Mouse (Mus musculus): ENCODE results near the gene Mt2. TPM values are rescaled to one million over a fixed set of nuclear protein-coding genes. Genes with fewer than 3 reads are reported as not detected.

Gene Mt2
- polyA plus RNA-seq, 1 experiment from 2014 or later: 522 TPM

DNA sequence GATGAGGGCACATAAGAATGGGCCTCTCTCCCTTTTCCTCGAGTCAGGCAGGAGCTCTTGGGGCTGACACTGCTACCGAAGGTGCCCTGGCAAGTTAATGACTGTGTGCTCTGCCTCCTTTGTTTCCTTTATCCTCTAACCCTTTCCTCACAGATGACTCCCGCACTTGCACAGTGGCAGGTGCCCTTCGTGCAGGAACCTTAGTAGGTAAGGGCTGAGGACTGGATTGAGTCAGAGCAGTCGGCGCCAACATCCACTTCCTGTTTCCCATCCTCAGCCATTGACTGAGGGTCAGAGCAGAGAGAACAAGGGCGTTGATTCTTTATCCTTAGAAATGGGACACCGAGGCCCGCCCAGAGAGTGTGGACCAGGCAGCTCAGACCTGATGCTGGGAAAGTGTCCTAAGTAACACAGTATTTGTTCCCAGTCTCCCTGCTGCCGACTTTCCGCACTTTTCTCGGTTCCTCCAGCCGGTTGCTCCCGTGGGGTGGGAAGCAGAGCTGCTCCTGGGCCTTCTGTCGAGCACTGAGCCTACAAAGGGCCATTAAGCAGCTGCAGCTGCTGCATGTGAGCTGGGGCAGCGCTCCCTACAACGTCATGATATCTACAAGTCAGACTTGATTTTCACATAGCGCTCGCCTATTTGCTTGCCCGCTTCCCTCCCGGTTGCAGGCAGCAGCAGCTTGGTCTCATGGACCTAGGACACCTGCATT, 15.0 kb downstream of the Mt2 start:
- Histone ChIP-seq H3K4me1 (replicated peaks) (peaks cover 24% of the 10 kb centered on the region), H3K9me3 (no peaks in the 10 kb centered on the region), H3K27ac (peak overlapping the region; percentile 56; the same call in 1 of the 2 replicates), H3K4me3 (replicated peaks) (no peak overlapping the region), H3K36me3 (no peaks in the 10 kb centered on the region), H3K4me2 (replicated peaks) (0 out of 2 replicates have a peak overlapping the region, but pooled peaks have one; percentile 22), H3K9ac (no peak overlapping the region), H3K27me3 (replicated peaks) (peaks cover 27% of the 10 kb centered on the region)
- WGBS: 38% methylated on average over 21 of the region's 21 CpGs
- ATAC-seq: no peak

DNA sequence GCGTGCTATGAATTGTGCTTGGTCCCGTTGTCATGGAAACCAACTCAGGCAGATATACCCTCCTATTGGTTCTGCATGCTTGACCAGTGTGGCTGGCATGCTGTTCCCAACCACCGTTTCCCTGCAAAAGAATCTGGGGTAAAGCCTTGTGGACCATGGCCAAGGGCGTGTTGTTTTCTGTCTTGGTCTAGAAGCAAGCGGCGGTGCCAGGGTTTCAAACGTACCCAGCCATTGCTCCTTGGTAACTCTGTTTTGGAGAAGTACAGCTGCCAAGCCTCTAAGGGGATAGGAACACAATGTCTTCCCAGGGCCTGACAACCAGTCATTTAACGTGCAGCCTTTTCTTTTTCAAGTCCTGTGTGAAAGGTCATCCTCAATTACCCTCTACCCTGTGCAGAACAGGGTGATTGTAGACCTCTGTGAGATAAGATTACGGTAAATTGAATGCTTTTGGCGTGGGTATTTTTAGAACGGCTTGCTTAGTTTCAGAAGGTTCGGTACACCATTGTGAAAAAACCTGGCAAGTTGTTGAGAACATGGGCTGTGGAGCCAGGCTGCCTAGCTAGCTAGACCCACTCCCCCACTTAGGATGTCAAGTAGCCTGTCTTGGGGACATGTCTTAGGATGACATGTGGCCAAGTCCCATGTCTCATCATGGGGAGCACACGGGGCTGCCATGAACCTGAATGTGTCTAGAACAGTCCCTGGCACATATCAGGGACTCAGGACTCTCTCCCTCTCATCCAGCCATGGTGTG, 17.0 kb downstream of the Mt2 start:
- no peak for ATAC-seq
- H3K27me3 ChIP-seq (replicated peaks): peaks cover 17% of the 10 kb centered on the region
- 66% methylated on average over 13 of the region's 13 CpGs for WGBS
- H3K36me3 ChIP-seq: no peaks in the 10 kb centered on the region
- H3K4me3 ChIP-seq (replicated peaks): no peak overlapping the region
- H3K4me2 ChIP-seq (replicated peaks): no peak overlapping the region
- peaks cover 13% of the 10 kb centered on the region for H3K4me1 ChIP-seq (replicated peaks)
- no peaks in the 10 kb centered on the region for H3K9me3 ChIP-seq
- no peak overlapping the region for H3K9ac ChIP-seq
- no peak overlapping the region for H3K27ac ChIP-seq

GRCm38 (mm10) chr8:94191101-94191691, 18.7 kb downstream of the Mt2 start:
- H3K4me3 ChIP-seq (replicated peaks): peak overlapping the region; percentile 29
- ATAC-seq: peak; percentile 60
- peak overlapping the region; percentile 54; the same call in 1 of the 2 replicates for H3K27ac ChIP-seq
- 17% methylated on average over 21 of the region's 21 CpGs for WGBS
- peaks cover 7% of the 10 kb centered on the region for H3K27me3 ChIP-seq (replicated peaks)
- no peaks in the 10 kb centered on the region for H3K36me3 ChIP-seq
- no peaks in the 10 kb centered on the region for H3K9me3 ChIP-seq
- H3K4me2 ChIP-seq (replicated peaks): peak overlapping the region; percentile 67
- peaks cover 10% of the 10 kb centered on the region for H3K4me1 ChIP-seq (replicated peaks)
- peak overlapping the region; percentile 36 for H3K9ac ChIP-seq

GRCm38 (mm10) chr8:94192926-94193325, 20.5 kb downstream of the Mt2 start:
- no peak overlapping the region for H3K27ac ChIP-seq
- no peaks in the 10 kb centered on the region; the same call in 1 of the 2 replicates for H3K4me1 ChIP-seq (replicated peaks)
- no peak for ATAC-seq
- H3K36me3 ChIP-seq: no peaks in the 10 kb centered on the region
- H3K27me3 ChIP-seq (replicated peaks): no peaks in the 10 kb centered on the region
- 83% methylated on average over 1 of the region's 1 CpGs for WGBS
- no peak overlapping the region for H3K9ac ChIP-seq
- H3K9me3 ChIP-seq: no peaks in the 10 kb centered on the region
- H3K4me2 ChIP-seq (replicated peaks): no peak overlapping the region
- H3K4me3 ChIP-seq (replicated peaks): no peak overlapping the region

DNA sequence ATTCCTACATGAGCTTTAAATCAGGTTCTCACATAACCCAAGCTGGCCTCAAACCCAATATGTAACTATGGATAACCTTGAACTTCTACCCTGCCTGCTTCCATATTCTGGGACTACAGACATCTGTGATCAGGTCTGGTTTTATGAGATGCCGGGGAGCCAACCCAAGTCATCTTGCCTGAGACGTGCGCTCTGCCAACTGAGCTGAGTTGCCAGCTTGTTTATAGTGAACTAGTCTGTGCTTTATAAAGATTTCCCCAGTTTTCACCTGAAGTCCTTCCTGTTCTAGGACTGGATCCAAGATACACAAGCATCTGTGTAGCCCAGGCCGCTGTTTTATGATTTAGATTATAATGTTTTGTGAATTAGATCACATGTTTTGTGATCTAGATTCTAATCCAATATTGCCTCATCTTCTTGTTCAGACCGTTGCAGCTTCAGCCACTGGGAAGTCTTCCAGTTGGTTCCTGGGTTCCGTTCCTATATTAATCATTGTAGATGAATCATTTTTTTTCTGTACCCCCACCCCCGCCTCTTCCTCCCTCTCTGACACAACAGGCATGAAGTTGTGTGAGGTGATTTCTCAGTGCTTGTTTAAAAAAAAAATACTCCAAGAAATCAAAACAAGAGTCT, 22.2 kb downstream of the Mt2 start:
- no peak for ATAC-seq
- Histone ChIP-seq H3K27ac (no peak overlapping the region), H3K4me3 (replicated peaks) (no peak overlapping the region), H3K36me3 (no peaks in the 10 kb centered on the region), H3K27me3 (replicated peaks) (no peaks in the 10 kb centered on the region), H3K4me1 (replicated peaks) (no peaks in the 10 kb centered on the region; the same call in 1 of the 2 replicates), H3K4me2 (replicated peaks) (no peak overlapping the region), H3K9ac (no peak overlapping the region), H3K9me3 (no peaks in the 10 kb centered on the region)
- 81% methylated on average over 7 of the region's 7 CpGs for WGBS

GRCm38 (mm10) chr8:94199202-94199869, 26.9 kb downstream of the Mt2 start:
- H3K36me3 ChIP-seq: no peaks in the 10 kb centered on the region
- no peak overlapping the region for H3K4me2 ChIP-seq (replicated peaks)
- 44% methylated on average over 10 of the region's 10 CpGs for WGBS
- no peak overlapping the region for H3K9ac ChIP-seq
- no peak overlapping the region for H3K27ac ChIP-seq
- no peak overlapping the region for H3K4me3 ChIP-seq (replicated peaks)
- no peaks in the 10 kb centered on the region for H3K9me3 ChIP-seq
- H3K27me3 ChIP-seq (replicated peaks): no peaks in the 10 kb centered on the region
- ATAC-seq: peak; percentile 47; the same call in 1 of the 2 replicates
- H3K4me1 ChIP-seq (replicated peaks): no peaks in the 10 kb centered on the region

DNA sequence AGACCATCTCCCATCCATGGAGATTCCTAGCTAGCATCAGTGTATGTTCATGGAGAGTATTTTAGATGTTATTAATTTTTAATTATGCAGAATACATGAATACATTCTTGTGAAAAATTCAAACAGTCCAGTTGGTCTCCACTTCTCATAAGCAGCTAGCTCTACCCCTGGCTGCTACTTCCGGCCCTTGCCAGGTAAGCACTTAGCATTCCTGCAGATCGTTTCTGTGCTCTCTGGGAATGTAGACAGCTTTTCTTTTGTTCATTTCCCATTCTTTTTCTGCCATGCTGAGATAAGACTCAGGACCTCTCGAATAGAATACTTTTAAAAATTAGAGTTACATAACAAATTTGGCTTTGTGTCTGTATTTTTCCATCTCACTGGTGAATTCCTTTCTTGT, 31.6 kb downstream of the Mt2 start:
- H3K36me3 ChIP-seq: no peaks in the 10 kb centered on the region
- H3K4me1 ChIP-seq (replicated peaks): no peaks in the 10 kb centered on the region
- H3K9ac ChIP-seq: no peak overlapping the region
- WGBS: 60% methylated on average over 3 of the region's 3 CpGs
- no peak overlapping the region for H3K27ac ChIP-seq
- H3K27me3 ChIP-seq (replicated peaks): no peaks in the 10 kb centered on the region
- ATAC-seq: no peak
- H3K4me2 ChIP-seq (replicated peaks): no peak overlapping the region
- no peak overlapping the region for H3K4me3 ChIP-seq (replicated peaks)
- H3K9me3 ChIP-seq: no peaks in the 10 kb centered on the region

DNA sequence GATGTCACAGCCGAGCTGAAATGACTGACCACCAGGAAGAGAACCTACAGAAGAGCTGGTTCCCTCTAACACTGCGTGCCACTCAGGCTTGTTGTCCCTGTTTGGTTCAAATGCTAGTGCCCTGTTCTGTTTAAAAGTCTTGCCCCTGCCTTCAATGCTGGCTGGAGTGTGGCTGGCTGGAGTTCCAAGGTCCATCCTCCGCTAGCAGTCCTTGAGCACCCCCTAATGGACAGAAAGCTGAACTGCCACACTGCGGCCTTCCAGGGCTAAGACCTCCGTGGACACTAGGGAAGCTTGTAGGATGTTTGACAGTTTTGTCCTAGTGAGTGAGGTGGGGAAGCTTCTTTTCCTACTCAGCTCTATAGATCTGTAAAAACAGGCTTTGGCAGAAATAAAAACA, 33.3 kb downstream of the Mt2 start:
- Histone ChIP-seq H3K4me2 (replicated peaks) (no peak overlapping the region), H3K4me1 (replicated peaks) (no peaks in the 10 kb centered on the region), H3K27me3 (replicated peaks) (no peaks in the 10 kb centered on the region), H3K36me3 (no peaks in the 10 kb centered on the region), H3K27ac (no peak overlapping the region), H3K4me3 (replicated peaks) (no peak overlapping the region), H3K9ac (no peak overlapping the region), H3K9me3 (no peaks in the 10 kb centered on the region)
- peak; percentile 84 for ATAC-seq
- WGBS: 16% methylated on average over 5 of the region's 5 CpGs

GRCm38 (mm10) chr8:94206256-94206655, 33.8 kb downstream of the Mt2 start:
- no peaks in the 10 kb centered on the region for H3K4me1 ChIP-seq (replicated peaks)

DNA sequence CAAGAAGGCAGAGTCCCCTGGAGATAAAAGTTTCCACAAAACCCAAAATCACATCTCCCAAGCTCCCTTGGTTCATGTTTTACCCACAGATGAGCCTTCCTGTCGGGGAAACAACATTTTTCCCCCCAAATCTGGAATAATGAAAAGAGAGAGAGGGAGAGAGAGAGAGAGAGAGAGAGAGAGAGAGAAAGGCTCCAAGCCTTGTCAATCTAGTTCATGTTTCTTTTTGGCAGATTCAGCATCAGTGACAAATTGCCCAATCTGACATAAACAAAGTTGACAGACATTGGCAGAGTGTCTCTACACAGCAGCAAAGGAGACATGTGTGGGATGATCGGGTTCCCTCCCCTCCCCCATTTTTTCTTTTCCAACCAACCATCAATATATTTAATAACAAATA, 35.0 kb downstream of the Mt2 start:
- Histone ChIP-seq H3K4me1 (replicated peaks) (no peaks in the 10 kb centered on the region), H3K9me3 (no peaks in the 10 kb centered on the region), H3K9ac (no peak overlapping the region), H3K4me3 (replicated peaks) (no peak overlapping the region), H3K27me3 (replicated peaks) (no peaks in the 10 kb centered on the region), H3K4me2 (replicated peaks) (no peak overlapping the region), H3K27ac (no peak overlapping the region), H3K36me3 (no peaks in the 10 kb centered on the region)
- ATAC-seq: no peak
- WGBS: 74% methylated on average over 2 of the region's 2 CpGs

More at GRCm38 (mm10) chr8:94206256-94206655, 33.8 kb downstream of the Mt2 start:
- peak; percentile 31; the same call in 1 of the 2 replicates for ATAC-seq
- WGBS: 84% methylated on average over 8 of the region's 8 CpGs
- Histone ChIP-seq H3K4me2 (replicated peaks) (no peak overlapping the region), H3K27me3 (replicated peaks) (no peaks in the 10 kb centered on the region), H3K36me3 (no peaks in the 10 kb centered on the region), H3K27ac (no peak overlapping the region), H3K4me3 (replicated peaks) (no peak overlapping the region), H3K9me3 (no peaks in the 10 kb centered on the region), H3K9ac (no peak overlapping the region)

DNA sequence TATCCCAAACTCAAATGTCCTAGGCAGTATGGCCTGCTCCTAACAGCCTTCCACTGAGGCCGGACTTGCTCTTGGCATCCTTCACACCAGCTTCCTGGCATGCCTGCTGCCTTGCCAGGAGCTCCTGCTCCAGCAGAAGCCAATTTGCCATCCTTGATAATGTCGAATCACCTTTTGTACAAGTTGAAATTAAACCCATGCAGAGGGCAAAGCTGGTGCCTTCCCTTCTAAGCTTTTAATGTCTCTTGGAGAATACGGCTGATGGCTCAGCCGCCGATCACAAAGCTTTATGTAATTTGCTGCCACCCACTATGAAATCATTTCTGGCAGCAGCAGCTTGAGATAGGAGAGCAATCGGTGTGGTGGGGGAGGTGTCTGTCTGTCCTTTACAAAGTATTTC, 37.2 kb downstream of the Mt2 start:
- Histone ChIP-seq H3K4me1 (replicated peaks) (no peaks in the 10 kb centered on the region), H3K27ac (no peak overlapping the region), H3K4me3 (replicated peaks) (no peak overlapping the region), H3K9me3 (no peaks in the 10 kb centered on the region), H3K36me3 (no peaks in the 10 kb centered on the region), H3K4me2 (replicated peaks) (no peak overlapping the region), H3K27me3 (replicated peaks) (no peaks in the 10 kb centered on the region), H3K9ac (no peak overlapping the region)
- WGBS: 86% methylated on average over 6 of the region's 6 CpGs
- no peak for ATAC-seq

GRCm38 (mm10) chr8:94210225-94210624, 37.8 kb downstream of the Mt2 start:
- ATAC-seq: no peak
- Histone ChIP-seq H3K4me2 (replicated peaks) (no peak overlapping the region), H3K9me3 (no peaks in the 10 kb centered on the region), H3K27me3 (replicated peaks) (no peaks in the 10 kb centered on the region), H3K36me3 (no peaks in the 10 kb centered on the region), H3K9ac (no peak overlapping the region), H3K27ac (no peak overlapping the region), H3K4me3 (replicated peaks) (no peak overlapping the region), H3K4me1 (replicated peaks) (0 out of 2 replicates have a peak, but pooled peaks cover 1% of the 10 kb centered on the region)
- WGBS: 77% methylated on average over 3 of the region's 3 CpGs

Data from intestine, embryonic 15.5 days (tissue).